Mouse (Mus musculus): Measurements from ENCODE around the gene Col16a1. TPM values are rescaled to one million over a fixed set of nuclear protein-coding genes. Genes with fewer than 3 reads are reported as not detected.

Col16a1 gene
- polyA plus RNA-seq, 1 experiment, result 8.2 TPM

DNA sequence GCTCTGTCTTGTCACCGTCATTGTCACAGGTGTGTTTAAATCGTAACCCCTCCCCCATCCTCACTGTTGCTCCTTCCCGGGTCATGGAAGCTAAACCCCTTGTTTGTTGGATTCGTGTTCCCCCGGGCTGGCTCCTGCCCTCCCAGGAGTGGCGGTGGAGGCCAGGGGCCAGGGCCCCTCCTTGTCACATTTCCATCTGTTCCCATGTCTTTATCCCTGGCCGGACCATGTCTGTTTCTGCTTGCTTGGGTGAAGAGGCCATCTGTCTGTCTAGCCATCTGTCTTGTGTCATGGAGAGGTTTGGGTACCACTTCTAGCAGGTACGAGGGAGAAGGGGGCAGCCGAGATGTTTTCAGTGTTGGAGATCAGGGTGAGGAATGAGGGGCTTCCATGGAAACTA lies 34.6 kb downstream of the Col16a1 start:
- H3K27ac ChIP-seq (ENCODE audit: insufficient read depth, low read depth, low read length), result no peak overlapping the region
- H3K27me3 ChIP-seq (ENCODE audit: control insufficient read depth, insufficient read depth, low read length), result no peaks in the 10 kb centered on the region
- no peaks in the 10 kb centered on the region for H3K36me3 ChIP-seq (ENCODE audit: control insufficient read depth, insufficient read depth, low read length)
- 56% methylated on average over 9 of the region's 9 CpGs for WGBS
- no peak overlapping the region for H3K4me3 ChIP-seq (ENCODE audit: low read depth, low read length)
- TF ChIP-seq POLR2A (IDR thresholded peaks at IDR 0.05; ENCODE audit: low read depth, low read length) (no peak), CTCF (IDR thresholded peaks at IDR 0.05; ENCODE audit: extremely low read depth, insufficient read length, insufficient replicate concordance, low read depth, low read length) (no peak)
- H3K4me1 ChIP-seq (ENCODE audit: control insufficient read depth, insufficient read depth, insufficient read length, low read length), result no peaks in the 10 kb centered on the region

DNA sequence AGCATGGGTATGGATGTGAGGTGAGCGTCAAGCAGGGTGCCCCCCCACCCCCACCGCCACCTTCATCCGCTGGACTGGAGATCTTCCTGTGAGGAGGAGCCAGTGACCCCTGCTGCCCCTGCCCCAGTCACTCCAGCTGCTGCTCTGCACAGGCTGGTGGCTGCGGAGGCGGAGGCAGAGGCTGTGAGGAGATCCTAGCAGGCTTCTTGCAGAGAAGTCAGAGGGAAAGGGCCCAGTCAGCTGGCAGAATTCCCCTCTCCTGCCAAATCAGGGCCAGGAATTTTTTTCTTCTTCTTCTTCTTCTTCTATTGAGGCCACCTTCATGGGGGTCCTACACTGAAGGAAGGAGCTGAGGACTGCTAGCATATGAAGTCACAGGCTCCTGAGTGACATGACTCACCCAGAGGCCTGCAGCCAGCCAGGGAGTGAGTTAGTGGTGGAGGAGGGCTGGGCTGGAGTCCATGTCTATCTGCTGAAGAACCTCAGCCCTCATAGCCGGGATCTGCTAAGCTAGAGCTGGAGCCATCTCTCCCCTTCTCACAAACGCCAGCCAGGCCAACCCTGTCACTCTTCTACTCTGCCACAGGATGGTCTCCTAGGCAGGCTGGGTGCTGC lies 36.8 kb downstream of the Col16a1 start:
- WGBS, result 73% methylated on average over 7 of the region's 7 CpGs
- H3K36me3 ChIP-seq (ENCODE audit: control insufficient read depth, insufficient read depth, low read length), result no peaks in the 10 kb centered on the region
- no peaks in the 10 kb centered on the region for H3K27me3 ChIP-seq (ENCODE audit: control insufficient read depth, insufficient read depth, low read length)
- no peak for TF ChIP-seq CTCF (IDR thresholded peaks at IDR 0.05; ENCODE audit: extremely low read depth, insufficient read length, insufficient replicate concordance, low read depth, low read length)
- no peak for TF ChIP-seq POLR2A (IDR thresholded peaks at IDR 0.05; ENCODE audit: low read depth, low read length)
- no peak overlapping the region for H3K4me3 ChIP-seq (ENCODE audit: low read depth, low read length)
- no peak overlapping the region for H3K27ac ChIP-seq (ENCODE audit: insufficient read depth, low read depth, low read length)
- H3K4me1 ChIP-seq (ENCODE audit: control insufficient read depth, insufficient read depth, insufficient read length, low read length), result no peaks in the 10 kb centered on the region

DNA sequence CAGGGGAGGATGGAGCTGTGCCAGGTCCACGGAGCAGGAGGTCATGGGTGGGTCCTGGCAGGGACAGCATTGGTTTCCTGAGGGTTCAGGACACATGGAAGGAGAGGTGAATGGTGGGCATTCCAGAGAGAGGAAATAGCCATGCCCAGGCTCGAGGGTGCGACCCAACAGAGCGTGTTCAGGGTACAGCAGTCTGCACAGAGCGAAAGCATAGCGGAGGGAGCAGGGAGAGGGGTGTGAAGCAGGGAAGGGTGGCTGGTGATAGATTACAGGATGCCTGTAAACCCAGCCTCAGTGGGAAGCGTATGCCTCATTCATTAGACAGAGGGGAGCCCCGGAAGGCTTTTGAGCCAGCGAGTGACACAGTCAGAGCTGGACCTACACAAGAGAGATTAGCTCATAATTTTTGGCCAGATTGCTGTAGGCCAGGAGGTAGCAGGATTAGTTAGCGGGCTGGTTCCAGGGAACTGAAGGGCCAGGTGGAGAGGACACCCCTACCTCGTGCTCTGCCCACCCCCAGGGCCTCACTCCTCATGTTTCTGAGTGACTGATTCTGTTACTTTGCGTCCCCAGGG lies 37.7 kb downstream of the Col16a1 start:
- no peaks in the 10 kb centered on the region for H3K36me3 ChIP-seq (ENCODE audit: control insufficient read depth, insufficient read depth, low read length)
- H3K27me3 ChIP-seq (ENCODE audit: control insufficient read depth, insufficient read depth, low read length), result no peaks in the 10 kb centered on the region
- WGBS, result 75% methylated on average over 12 of the region's 12 CpGs
- no peak overlapping the region for H3K27ac ChIP-seq (ENCODE audit: insufficient read depth, low read depth, low read length)
- no peak for TF ChIP-seq CTCF (IDR thresholded peaks at IDR 0.05; ENCODE audit: extremely low read depth, insufficient read length, insufficient replicate concordance, low read depth, low read length)
- no peak for TF ChIP-seq POLR2A (IDR thresholded peaks at IDR 0.05; ENCODE audit: low read depth, low read length)
- no peak overlapping the region for H3K4me3 ChIP-seq (ENCODE audit: low read depth, low read length)
- no peaks in the 10 kb centered on the region for H3K4me1 ChIP-seq (ENCODE audit: control insufficient read depth, insufficient read depth, insufficient read length, low read length)

DNA sequence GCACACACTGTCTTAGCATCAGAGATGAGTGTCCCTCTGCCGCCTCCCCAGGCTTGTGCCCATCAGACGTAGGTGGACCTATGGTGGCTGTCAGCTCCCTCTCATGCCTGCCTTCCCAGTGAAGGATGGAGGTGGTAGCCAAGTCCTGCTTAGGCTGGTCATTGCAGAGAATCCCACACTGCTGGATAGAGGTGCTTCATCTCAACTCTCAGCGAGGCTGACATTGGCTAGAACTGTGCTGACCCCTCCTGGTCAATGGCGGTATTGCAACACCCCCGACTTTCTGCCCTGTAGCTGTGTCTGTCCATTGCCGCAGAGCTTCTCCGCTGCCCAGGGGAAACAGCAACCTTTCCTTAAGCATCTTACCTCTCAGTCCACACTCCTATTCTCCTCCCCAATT lies 39.7 kb downstream of the Col16a1 start:
- Histone ChIP-seq H3K27me3 (ENCODE audit: control insufficient read depth, insufficient read depth, low read length) (no peaks in the 10 kb centered on the region), H3K36me3 (ENCODE audit: control insufficient read depth, insufficient read depth, low read length) (no peaks in the 10 kb centered on the region), H3K4me3 (ENCODE audit: low read depth, low read length) (no peak overlapping the region), H3K4me1 (ENCODE audit: control insufficient read depth, insufficient read depth, insufficient read length, low read length) (no peaks in the 10 kb centered on the region), H3K27ac (ENCODE audit: insufficient read depth, low read depth, low read length) (no peak overlapping the region)
- TF ChIP-seq CTCF (IDR thresholded peaks at IDR 0.05; ENCODE audit: extremely low read depth, insufficient read length, insufficient replicate concordance, low read depth, low read length), result peak; percentile 97
- TF ChIP-seq POLR2A (IDR thresholded peaks at IDR 0.05; ENCODE audit: low read depth, low read length), result no peak
- WGBS, result 17% methylated on average over 7 of the region's 7 CpGs

DNA sequence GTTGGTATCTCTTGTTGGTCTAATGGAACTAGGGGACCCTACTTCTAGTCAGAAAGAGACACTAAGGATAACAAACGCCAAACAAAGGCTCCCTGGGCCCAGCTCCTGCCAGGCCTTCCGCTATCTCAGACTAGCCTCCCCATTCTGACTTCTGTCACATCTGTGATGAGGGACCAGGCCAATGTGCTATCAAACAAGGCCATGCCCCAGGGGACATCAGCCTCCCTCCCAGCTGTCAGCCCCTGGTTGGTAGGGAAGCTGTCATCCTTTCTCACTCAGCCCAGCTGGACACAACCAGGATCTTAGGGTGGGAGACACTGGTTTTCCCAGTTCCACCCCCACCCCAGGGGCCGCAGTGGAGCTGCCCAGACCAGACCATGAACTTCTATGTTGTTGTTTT lies 47.5 kb downstream of the Col16a1 start:
- no peak overlapping the region for H3K4me3 ChIP-seq (ENCODE audit: low read depth, low read length)
- WGBS, result 87% methylated on average over 3 of the region's 3 CpGs

DNA sequence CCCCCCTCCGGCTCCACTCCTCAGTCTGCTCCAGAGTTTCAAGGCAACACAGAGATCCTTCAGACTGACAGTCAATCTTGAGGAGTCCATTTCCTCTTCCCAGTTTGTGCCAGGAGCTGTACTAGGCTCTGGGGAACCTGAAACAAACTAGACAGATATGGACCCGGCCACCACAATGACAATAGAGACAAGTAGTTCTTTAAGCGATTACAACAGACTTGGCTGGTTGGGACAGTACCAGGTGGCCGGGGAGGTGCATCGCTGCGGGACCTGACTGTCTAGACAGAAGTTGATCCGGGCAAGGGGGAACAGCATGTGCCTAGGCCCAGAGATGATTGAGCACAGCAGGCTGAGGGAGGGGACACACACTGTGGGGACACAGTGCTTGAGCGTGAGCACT lies 53.5 kb downstream of the Col16a1 start:
- H3K4me1 ChIP-seq (ENCODE audit: control insufficient read depth, insufficient read depth, insufficient read length, low read length), result peaks cover 36% of the 10 kb centered on the region
- TF ChIP-seq POLR2A (IDR thresholded peaks at IDR 0.05; ENCODE audit: low read depth, low read length), result no peak
- no peak for TF ChIP-seq CTCF (IDR thresholded peaks at IDR 0.05; ENCODE audit: extremely low read depth, insufficient read length, insufficient replicate concordance, low read depth, low read length)
- H3K27me3 ChIP-seq (ENCODE audit: control insufficient read depth, insufficient read depth, low read length), result no peaks in the 10 kb centered on the region
- H3K27ac ChIP-seq (ENCODE audit: insufficient read depth, low read depth, low read length), result peak overlapping the region; percentile 35; the same call in 1 of the 2 replicates
- 32% methylated on average over 8 of the region's 8 CpGs for WGBS
- H3K4me3 ChIP-seq (ENCODE audit: low read depth, low read length), result no peak overlapping the region
- no peaks in the 10 kb centered on the region for H3K36me3 ChIP-seq (ENCODE audit: control insufficient read depth, insufficient read depth, low read length)

More for the DNA sequence above, 47.5 kb downstream of the Col16a1 start:
- TF ChIP-seq POLR2A (IDR thresholded peaks at IDR 0.05; ENCODE audit: low read depth, low read length) (0 out of 2 replicates have a peak, but pooled peaks have one; percentile 9), CTCF (IDR thresholded peaks at IDR 0.05; ENCODE audit: extremely low read depth, insufficient read length, insufficient replicate concordance, low read depth, low read length) (no peak)
- H3K27me3 ChIP-seq (ENCODE audit: control insufficient read depth, insufficient read depth, low read length), result no peaks in the 10 kb centered on the region
- no peaks in the 10 kb centered on the region for H3K36me3 ChIP-seq (ENCODE audit: control insufficient read depth, insufficient read depth, low read length)
- H3K27ac ChIP-seq (ENCODE audit: insufficient read depth, low read depth, low read length), result no peak overlapping the region
- peaks cover 10% of the 10 kb centered on the region for H3K4me1 ChIP-seq (ENCODE audit: control insufficient read depth, insufficient read depth, insufficient read length, low read length)

DNA sequence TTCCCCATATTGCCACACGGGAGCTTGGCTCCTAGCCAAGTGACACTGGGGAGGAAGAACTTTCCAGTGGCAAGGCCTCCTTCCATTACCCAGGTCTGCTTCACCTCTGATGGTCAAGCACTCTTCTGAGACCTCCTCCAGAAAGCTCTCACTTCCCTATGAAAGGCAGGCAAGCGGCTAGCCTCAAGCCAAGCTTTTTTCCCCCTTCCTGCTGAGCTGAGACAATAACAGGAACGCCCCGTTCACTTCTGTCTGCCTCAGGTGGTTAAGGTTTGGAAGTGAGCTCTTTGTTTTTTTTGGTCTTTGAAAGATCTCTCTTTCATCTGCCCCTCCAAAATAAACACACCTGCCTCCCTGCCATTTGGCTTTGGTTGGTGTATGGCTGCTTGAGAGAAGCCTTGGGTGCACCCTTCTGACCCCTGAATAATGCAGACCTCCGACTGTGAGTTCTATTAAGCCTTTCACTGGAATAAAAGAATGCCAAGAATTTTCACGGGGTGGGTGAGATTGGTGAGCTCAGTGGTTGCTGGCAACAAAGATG lies 54.5 kb downstream of the Col16a1 start, which contains the start of gene Pef1:
Pef1 (plus strand) TSS at position 448 of the 541 bp plus-strand sequence.
- H3K4me1 ChIP-seq (ENCODE audit: control insufficient read depth, insufficient read depth, insufficient read length, low read length), result peaks cover 32% of the 10 kb centered on the region
- H3K27ac ChIP-seq (ENCODE audit: insufficient read depth, low read depth, low read length), result peak within 1 kb of the TSS; percentile 76
- 9% methylated on average over 6 of the region's 6 CpGs for WGBS
- TF ChIP-seq POLR2A (IDR thresholded peaks at IDR 0.05; ENCODE audit: low read depth, low read length) (no peak), CTCF (IDR thresholded peaks at IDR 0.05; ENCODE audit: extremely low read depth, insufficient read length, insufficient replicate concordance, low read depth, low read length) (no peak)
- H3K4me3 ChIP-seq (ENCODE audit: low read depth, low read length), result no peak within 1 kb of the TSS
- no peaks in the 10 kb centered on the region for H3K27me3 ChIP-seq (ENCODE audit: control insufficient read depth, insufficient read depth, low read length)
- H3K36me3 ChIP-seq (ENCODE audit: control insufficient read depth, insufficient read depth, low read length), result no peaks in the 10 kb centered on the region
